Mouse (Mus musculus) left cerebral cortex, adult 2 months (tissue): ENCODE results near the gene Spen. TPM values are rescaled to one million over a fixed set of nuclear protein-coding genes. Genes with fewer than 3 reads are reported as not detected.

Source experiments
- DNase-seq, 2 experiments: peaks; one replicate each; pipeline ENCODE4 v3.0.0; 2021 to 2022; ENCODE audit warnings: low spot score in 2 of 2, mixed read lengths in 1 of 2; ENCODE audit errors: extremely low spot score in 1 of 2
- H3K27ac ChIP-seq: fragments of 200-600 bp; 2 replicates; pipeline ENCODE4 v1.8.1; 2022
- H3K4me3 ChIP-seq: fragments of 200-600 bp; 2 replicates; pipeline ENCODE4 v1.8.1; 2022
- CTCF ChIP-seq: fragments of 200-600 bp; IDR thresholded peaks from 2 replicates; pipeline ENCODE4 v1.8.1; 2022; ENCODE audit warnings: antibody characterized with exemption, mild to moderate bottlenecking, moderate library complexity
- intact Hi-C: fragments of 180-260 bp; cut with DNase I; formaldehyde crosslinking; loops from one replicate; pipeline ENCODE4 v1.15.1; 2025
- total RNA-seq, 2 experiments: library from RNA; stranded (reverse); gene quantifications; 2 replicates each; pipeline ENCODE4 v1.2.3; 2021

Spen gene
- total RNA-seq, 2 experiments from 2014 or later, result 68.0 to 73.2 TPM

GRCm38 (mm10) chr4:141430997-141431396 lies 107.4 kb downstream of the Spen start:
- peak; percentile 59 to 65 for DNase-seq
- H3K4me3 ChIP-seq, result no peak overlapping the region
- H3K27ac ChIP-seq, result no peak overlapping the region
- intact Hi-C loops, result loop anchor here (1.0 to 2.0 kb wide), 3 partner anchors 27 to 144 kb away; no protein-coding TSS in a partner anchor
- peak; percentile 97 for TF ChIP-seq CTCF

- DNase-seq, result peak in 1 of 2 experiments; percentile 40
- intact Hi-C loops, result loop anchor here (1.0 to 2.0 kb wide), 2 partner anchors 26 to 145 kb away; no protein-coding TSS in a partner anchor
- Histone ChIP-seq H3K27ac (no peak overlapping the region), H3K4me3 (no peak overlapping the region)
- TF ChIP-seq CTCF, result peak; percentile 62
Observed at GRCm38 (mm10) chr4:141429847-141430246, 108.5 kb downstream of the Spen start.

- TF ChIP-seq CTCF, result no peak
- no peak overlapping the region for H3K4me3 ChIP-seq
- no peak overlapping the region for H3K27ac ChIP-seq
- no peak for DNase-seq
- intact Hi-C loops, result no loop called here
Observed at GRCm38 (mm10) chr4:141429381-141429780, 109.0 kb downstream of the Spen start.

GRCm38 (mm10) chr4:141427921-141428320 lies 110.5 kb downstream of the Spen start:
- DNase-seq, result no peak
- intact Hi-C loops, result loop anchor here (1.0 kb wide), 1 partner anchor 23 kb away; no protein-coding TSS in a partner anchor
- Histone ChIP-seq H3K27ac (no peak overlapping the region), H3K4me3 (no peak overlapping the region)
- TF ChIP-seq CTCF, result no peak

- peak in 1 of 2 experiments; percentile 8 for DNase-seq
- Histone ChIP-seq H3K27ac (peak overlapping the region; percentile 95), H3K4me3 (peak overlapping the region; percentile 53; the same call in 1 of the 2 replicates)
- TF ChIP-seq CTCF, result no peak
- intact Hi-C loops, result loop anchor here (1.0 kb wide), 1 partner anchor 22 kb away; no protein-coding TSS in a partner anchor
Observed at GRCm38 (mm10) chr4:141426796-141427745, 111.3 kb downstream of the Spen start.

GRCm38 (mm10) chr4:141425484-141426479 lies 112.6 kb downstream of the Spen start:
- intact Hi-C loops, result no loop called here
- Histone ChIP-seq H3K27ac (peak overlapping the region; percentile 95), H3K4me3 (peak overlapping the region; percentile 53)
- peak; percentile 70 to 73 for DNase-seq
- no peak for TF ChIP-seq CTCF

GRCm38 (mm10) chr4:141423691-141424431 lies 114.5 kb downstream of the Spen start:
- no peak for TF ChIP-seq CTCF
- H3K27ac ChIP-seq, result no peak overlapping the region
- no peak for DNase-seq
- H3K4me3 ChIP-seq, result no peak overlapping the region
- intact Hi-C loops, result no loop called here

GRCm38 (mm10) chr4:141423288-141423687 lies 115.1 kb downstream of the Spen start:
- H3K4me3 ChIP-seq, result no peak overlapping the region
- no peak for DNase-seq
- no peak overlapping the region for H3K27ac ChIP-seq
- no peak for TF ChIP-seq CTCF
- intact Hi-C loops, result no loop called here

GRCm38 (mm10) chr4:141422841-141423240 lies 115.6 kb downstream of the Spen start:
- Histone ChIP-seq H3K4me3 (no peak overlapping the region), H3K27ac (no peak overlapping the region)
- TF ChIP-seq CTCF, result no peak
- DNase-seq, result no peak
- intact Hi-C loops, result no loop called here

- Histone ChIP-seq H3K4me3 (no peak overlapping the region), H3K27ac (no peak overlapping the region)
- DNase-seq, result no peak
- TF ChIP-seq CTCF, result no peak
- intact Hi-C loops, result no loop called here
Observed at GRCm38 (mm10) chr4:141421423-141421822, 117.0 kb downstream of the Spen start.

- no peak for DNase-seq
- no peak for TF ChIP-seq CTCF
- Histone ChIP-seq H3K4me3 (no peak overlapping the region), H3K27ac (no peak overlapping the region)
- intact Hi-C loops, result no loop called here
Observed at GRCm38 (mm10) chr4:141420886-141421285, 117.5 kb downstream of the Spen start.
